Mouse (Mus musculus): ENCODE data around the gene Triobp.
"Not testable (repeated sequence)": the region's sequence is repeated elsewhere in the genome, so short reads cannot be mapped to it uniquely, and the experiment has no call there.

Triobp gene

DNA sequence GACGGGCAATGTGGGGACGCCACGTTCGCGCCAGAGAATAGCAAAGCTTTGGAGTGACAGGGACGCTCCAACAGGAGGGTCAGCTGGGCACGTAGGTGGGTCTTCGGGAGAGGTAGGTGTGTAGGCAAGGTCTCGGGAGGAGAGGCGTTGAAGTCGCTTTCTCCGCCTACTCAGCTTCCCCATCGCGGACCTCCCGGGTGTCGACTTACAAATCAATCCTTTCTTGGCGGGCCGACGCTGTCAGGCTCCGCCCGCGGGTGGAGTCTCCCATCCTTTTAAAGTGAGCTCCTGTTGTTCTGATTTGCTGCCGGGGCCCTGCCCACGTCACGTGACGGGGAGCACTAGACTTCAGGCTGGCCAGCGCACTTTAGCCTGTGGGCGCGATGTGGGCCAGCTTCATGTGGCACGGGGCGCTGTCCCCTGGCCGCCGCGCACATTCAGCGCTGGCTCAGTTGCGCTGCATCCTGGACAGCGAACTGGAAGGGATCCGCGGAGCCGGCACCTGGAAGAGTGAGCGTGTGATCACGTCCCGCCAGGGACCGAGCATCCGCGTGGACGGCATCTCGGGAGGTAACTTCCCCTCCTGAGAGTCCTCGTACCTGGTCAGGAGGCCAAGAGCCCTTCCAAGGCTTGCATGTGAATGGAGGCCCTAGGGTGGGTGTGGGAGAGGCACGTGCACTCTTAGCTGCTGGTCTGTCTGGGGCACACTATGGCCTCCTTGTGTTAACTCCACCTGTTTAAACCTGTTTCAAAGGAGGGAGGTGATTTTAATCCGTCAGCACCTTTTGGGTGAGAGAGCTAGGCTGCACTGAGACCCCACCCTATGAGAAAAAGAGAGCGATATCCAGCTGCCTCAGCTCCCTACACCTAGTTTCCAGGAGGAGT is 83.3 kb downstream of the Triobp start:
- peak; percentile 78 for DNase-seq (ENCODE audit: low read depth, low spot score)

DNA sequence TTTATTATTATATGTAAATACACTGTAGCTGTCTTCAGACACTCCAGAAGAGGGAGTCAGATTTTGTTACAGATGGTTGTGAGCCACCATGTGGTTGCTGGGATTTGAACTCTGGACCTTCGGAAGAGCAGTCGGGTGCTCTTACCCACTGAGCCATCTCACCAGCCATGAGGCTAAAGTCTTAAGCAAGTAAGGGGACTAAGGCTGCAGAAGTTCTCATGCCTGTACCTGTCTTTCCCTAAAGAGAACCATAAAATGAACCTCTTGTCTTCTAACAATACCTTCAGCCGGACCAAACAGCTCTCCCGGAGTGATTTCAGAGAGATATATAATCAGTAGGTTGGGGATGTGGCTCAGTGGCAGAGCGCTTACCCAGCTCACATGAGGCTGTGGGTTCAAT is 84.4 kb downstream of the Triobp start:
- not testable (repeated sequence) for DNase-seq (ENCODE audit: low read depth, low spot score)

DNA sequence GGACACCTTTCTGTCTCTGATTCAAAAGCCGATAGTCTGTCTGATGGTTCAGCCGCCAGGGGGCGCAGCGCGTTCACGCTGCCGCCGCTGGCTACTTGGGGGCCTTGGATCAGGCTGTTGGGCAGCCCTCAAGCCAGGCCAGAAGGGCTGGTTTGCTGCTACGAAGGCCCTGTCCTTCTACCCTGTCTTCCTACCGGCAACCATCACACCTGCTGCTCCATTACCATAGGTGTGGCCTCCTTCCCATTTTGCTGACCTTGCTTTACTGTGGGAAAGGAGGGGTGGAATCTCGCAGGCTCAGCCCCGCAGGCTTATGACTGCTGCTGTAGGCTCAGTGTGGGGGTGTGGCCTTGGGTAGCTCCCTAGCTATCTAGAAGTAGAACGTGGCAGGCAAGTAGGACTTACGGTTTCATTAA is 90.4 kb downstream of the Triobp start:
- no peak for DNase-seq (ENCODE audit: low read depth, low spot score)

DNA sequence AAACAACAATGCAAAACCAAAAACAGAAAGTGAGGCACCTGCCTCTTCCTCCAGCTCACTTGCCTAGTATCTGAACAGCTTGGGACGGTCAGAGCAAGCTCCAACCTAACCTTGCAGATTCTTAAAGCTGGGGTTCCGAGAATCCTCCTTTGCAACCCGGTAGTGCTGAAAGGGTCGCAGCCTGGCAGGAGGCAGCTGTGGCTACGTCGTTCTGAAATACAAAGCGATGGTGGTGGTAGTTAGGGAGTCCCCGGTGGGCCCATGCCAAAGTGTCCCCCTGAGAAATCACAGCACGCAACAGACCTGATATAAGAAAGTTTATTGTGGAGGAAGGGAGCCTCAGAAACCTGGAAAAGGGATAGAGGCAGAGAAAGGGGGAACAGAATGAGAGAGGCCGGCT is 90.8 kb downstream of the Triobp start:
- no peak for DNase-seq (ENCODE audit: low read depth, low spot score)

DNA sequence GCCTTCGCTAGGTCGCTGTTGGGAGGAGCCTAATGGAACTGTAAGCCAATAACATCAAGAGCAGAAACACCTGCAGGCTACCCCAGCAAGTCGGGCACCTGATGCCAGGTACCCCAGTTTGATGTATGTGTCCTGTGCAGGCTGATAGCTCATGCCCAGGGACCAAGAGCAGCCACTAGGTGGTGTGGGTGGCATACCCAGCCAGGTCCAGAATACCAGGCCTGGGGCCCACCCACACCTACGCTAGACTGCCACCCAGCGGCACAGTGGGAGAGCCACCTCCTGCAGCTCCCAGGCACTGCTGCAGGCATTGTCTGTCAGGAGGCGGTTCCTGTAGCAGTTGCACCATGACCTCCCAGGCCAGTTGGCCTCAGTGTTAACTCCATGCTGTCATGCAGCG is 91.3 kb downstream of the Triobp start:
- DNase-seq (ENCODE audit: low read depth, low spot score): no peak

DNA sequence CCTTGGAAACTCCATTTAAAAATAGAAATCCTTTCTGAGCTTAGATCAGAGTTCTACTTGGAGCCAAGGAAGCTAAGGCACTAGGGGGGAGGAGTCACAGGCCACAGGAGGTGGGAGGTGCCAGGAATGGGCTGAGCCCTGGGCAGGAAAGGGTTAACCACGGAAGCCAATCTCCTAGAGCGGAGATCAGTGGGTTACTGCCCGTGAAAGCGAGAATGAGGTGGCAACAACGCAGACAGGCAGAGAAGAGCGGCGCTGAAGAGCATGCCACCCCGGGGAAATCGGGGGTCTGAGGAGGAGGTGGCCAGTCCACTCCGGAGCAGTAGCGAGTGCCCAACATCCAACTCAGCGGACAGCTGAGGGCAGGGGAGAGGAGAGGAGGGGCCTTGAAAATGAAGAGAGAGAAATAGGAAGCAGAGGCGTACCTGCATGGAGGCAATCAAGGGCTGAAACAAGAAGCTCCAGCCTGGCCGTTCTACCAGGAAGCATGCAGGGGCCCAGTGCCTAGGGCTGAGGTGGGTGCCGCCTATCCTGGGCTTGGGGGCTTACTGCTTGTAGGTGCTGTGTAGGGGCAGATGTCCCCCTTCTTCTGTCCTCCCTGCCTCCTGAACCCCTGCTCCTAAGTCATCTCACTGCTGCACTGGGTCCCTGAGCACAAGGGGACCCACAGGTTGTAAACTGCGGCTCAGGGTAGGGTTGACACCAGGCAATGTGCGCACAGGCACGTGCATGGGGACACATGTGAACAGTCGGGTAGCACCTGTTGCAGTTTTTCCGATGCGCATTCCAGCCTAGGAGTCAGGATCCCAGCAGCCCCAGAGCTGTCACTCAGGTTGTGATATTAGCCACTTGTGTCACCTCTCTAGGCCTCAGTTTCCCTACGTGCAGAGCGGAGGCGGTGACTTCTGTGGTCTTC is 93.2 kb downstream of the Triobp start:
- DNase-seq (ENCODE audit: low read depth, low spot score): no peak

DNA sequence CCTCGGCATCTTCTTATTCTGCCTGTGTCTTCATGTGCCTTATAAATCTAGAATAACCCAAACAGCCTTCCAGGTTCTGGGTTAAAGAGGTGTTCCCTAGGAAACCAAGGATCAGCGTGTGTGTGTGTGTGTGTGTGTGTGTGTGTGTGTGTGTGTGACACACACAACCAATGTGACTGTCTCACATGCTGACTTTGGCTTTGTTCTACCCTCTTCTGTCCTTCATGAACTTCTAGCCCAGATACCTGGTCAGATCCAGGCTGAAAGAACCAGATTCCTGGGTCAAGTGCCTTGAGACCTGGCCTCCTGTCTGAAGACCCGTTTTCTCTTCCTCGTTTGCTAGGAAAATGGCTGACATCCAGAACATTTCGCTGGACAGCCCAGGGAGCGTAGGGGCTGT is 94.1 kb downstream of the Triobp start, which contains the start of gene Galr3:
Galr3 (plus strand) TSS at position 301 of the 400 bp plus-strand sequence.
- no peak for DNase-seq (ENCODE audit: low read depth, low spot score)

DNA sequence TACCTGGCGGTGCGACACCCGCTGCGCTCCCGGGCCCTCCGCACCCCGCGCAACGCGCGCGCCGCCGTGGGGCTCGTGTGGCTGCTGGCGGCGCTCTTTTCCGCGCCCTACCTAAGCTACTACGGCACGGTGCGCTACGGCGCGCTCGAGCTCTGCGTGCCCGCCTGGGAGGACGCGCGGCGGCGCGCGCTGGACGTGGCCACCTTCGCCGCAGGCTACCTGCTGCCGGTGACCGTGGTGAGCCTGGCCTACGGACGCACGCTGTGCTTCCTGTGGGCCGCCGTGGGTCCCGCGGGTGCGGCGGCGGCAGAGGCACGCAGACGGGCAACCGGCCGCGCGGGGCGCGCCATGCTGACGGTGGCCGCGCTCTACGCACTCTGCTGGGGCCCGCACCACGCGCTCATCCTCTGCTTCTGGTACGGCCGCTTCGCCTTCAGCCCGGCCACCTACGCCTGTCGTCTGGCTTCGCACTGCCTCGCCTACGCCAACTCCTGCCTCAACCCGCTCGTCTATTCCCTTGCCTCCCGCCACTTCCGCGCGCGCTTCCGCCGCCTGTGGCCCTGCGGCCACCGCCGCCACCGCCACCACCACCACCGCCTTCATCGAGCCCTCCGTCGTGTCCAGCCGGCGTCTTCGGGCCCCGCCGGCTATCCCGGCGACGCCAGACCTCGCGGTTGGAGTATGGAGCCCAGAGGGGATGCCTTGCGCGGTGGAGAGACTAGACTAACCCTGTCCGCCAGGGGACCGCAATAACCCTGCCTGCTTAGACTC is 95.4 kb downstream of the Triobp start:
- DNase-seq (ENCODE audit: low read depth, low spot score): no peak

DNA sequence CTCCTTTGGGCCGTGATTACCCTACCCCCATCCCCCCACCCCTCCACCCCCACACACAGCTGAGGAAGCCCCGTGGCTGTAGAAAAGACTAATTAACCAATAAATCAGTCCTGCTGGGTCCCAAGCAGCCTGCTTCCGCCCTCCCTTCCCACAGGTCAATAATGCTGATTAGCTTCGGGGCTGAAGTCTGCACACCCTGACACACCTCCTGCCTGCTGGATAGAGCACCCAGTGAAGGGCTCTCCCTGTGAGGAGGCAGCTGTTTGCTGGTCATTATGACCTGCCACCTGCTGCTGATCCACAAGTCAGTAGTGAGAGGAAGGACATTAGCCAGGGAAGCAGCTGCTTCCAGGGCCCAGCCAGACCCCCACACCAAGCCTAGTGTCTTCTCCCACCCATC is 97.3 kb downstream of the Triobp start:
- no peak for DNase-seq (ENCODE audit: low read depth, low spot score)

DNA sequence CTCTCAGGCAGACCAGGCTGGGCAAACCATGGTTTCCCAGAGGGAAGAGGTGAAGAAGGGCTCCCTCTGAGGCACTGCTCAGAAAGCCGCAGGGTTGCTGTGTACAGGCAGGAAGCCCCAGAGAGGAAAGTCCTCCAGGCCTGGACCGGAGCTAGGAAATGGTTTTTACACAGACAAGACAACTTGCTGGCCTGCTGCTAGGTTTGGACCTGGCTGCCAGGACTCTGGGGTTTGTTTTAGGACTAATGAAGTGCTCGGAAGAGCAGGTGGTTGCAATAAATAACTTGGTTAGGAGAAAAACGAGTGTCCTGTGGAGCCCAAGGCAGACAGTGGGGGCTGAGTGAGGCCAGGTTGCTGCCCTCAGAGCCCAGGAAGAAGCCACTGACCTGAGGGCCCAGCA is 100.7 kb downstream of the Triobp start:
- DNase-seq (ENCODE audit: low read depth, low spot score): no peak

DNA sequence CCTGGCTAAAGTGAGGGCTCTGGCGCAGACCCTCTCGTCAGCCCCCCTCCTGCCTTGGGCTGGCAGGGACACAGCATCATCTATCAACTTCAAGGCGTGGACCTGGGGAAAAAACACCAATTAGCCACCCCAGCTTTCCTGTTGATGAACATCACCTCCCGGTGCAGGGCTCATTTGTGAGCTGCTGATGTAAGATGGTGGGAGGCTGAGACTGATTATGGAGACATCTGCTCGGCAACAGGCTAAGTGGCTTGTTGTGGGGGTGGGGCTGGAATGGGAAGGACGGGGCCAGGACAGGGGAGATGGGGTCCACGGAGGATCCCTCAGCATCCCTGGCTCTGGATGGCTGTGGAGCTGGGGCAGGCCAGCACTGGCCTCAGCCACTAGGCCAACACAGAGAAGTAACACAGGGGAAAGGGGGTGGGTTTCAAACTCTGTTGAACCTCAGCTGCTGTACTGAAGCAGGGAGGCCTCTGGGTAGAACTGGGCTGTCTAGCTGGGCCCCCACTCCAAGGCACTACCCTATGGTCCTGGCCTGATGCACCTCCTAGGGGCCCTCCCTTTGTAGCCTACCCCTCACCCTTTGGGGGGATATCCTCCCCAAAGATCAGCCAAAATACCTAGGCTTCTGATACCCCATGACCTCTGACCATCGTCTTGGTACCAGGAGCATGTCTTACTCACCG is 102.8 kb downstream of the Triobp start:
- DNase-seq (ENCODE audit: low read depth, low spot score): no peak

DNA sequence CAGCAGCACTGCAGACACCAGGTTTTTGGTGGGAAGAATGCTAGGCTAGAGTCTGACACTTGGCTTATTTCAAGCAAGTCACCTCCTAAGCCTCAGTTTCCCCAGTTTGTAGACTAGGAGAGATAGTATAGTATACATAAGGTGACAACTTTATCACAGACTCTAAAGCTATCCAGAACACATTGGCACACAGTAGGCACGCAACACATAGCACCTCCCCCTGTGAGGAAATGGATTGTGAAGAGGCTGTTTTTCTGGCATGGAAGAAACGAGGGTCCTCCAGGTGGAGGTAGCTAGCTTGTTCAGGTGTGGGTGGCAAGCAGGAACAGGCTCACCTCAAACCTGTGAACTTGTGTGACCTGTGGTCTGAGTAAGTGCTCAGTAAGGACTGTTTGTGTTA is 103.4 kb downstream of the Triobp start:
- DNase-seq (ENCODE audit: low read depth, low spot score): no peak

DNA sequence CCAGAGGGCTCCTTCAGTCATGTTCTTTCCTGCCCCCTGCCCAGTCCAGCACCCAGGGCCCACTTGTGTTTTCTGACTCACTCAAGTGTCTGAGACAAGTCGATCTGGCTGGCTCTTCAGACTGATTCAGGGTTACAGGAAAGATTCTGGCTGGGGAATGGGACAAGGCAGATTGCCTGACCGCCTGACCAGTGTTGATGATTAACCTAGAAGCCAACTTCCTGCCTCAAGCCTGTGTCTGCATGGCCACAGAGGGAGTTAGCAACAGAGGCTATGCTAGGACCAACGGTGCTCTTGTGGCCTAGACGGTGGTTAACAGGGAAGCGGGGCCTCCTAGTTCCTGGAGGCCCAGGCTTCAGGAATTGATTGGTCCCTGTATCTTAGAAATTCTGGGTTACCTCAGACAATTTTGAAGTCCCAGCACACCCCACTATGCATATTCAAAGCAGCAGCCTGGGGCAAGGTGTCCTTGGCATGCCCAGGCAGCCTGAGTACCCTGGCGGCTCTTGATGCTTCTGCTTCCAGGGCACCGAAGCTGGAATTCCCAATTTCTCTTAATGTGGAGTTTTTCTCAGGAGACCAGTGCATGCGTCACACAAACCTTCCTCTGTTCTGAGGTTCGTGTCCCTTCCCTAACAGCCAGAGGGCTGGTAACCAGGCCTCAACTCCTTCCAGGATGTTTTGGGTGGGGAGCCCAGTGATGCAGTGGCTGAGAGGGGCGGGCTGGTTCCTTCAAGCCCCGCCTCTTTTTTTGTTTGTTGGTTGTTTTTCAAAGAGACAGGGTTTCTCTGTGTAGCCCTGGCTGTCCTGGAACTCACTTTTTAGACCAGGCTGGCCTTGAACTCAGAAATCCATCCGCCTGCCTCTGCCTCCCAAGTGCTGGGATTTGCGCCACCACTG is 104.2 kb downstream of the Triobp start:
- no peak for DNase-seq (ENCODE audit: low read depth, low spot score)

DNA sequence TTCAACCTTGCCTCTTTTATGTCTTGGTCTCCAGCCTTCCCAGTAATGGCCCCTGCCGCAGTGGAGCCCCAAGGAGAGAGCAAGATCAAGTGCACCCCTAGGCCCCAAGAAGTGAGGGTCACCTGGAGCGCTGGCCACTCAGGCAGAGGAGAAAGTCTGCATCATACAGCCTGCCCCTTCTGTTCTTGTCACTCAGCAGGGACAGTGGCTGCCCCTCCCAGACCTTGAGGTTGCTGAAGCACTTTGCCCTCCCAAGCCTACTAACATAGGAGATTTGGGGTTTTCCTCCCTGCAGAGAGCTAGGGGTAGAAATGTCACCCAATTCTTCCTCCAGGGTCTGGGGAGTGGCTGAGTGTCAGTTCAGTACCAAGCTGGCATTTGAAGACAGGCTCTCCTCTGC is 104.8 kb downstream of the Triobp start:
- no peak for DNase-seq (ENCODE audit: low read depth, low spot score)
